Mouse (Mus musculus) midbrain, embryonic 15.5 days (tissue): ENCODE results near the gene Dock8. TPM values are rescaled to one million over a fixed set of nuclear protein-coding genes. Genes with fewer than 3 reads are reported as not detected.

ENCODE experiments used
- ATAC-seq: fragments of 200-750 bp; cut with Nextera tagmentation; replicated peaks from 2 replicates; pipeline ENCODE4 v1.8.0; 2017; ENCODE audit warnings: moderate TSS enrichment
- H3K27ac ChIP-seq: fragments of 300-500 bp; sonication (generic); 2 replicates; pipeline ENCODE4 v1.5.1; 2015; ENCODE audit warnings: mild to moderate bottlenecking, inconsistent platforms
- H3K27me3 ChIP-seq: fragments of 300-500 bp; sonication (generic); replicated peaks from 2 replicates; pipeline ENCODE4 v1.6.1; 2015; ENCODE audit warnings: inconsistent platforms
- H3K36me3 ChIP-seq: fragments of 300-500 bp; sonication (generic); replicated peaks from 2 replicates; pipeline ENCODE4 v1.6.1; 2015; ENCODE audit warnings: inconsistent platforms
- H3K4me1 ChIP-seq: fragments of 300-500 bp; sonication (generic); 2 replicates; pipeline ENCODE4 v1.6.1; 2015; ENCODE audit warnings: inconsistent platforms
- H3K4me2 ChIP-seq: fragments of 300-500 bp; sonication (generic); 2 replicates; pipeline ENCODE4 v1.6.1; 2015; ENCODE audit warnings: inconsistent platforms, mild to moderate bottlenecking, moderate library complexity
- H3K4me3 ChIP-seq: fragments of 300-500 bp; sonication (generic); 2 replicates; pipeline ENCODE4 v1.5.1; 2015; ENCODE audit warnings: mild to moderate bottlenecking, inconsistent platforms
- H3K9ac ChIP-seq: fragments of 300-500 bp; sonication (generic); 2 replicates; pipeline ENCODE4 v1.6.1; 2015; ENCODE audit warnings: mild to moderate bottlenecking, inconsistent platforms
- H3K9me3 ChIP-seq: fragments of 300-500 bp; sonication (generic); 2 replicates; pipeline ENCODE4 v1.6.1; 2016; ENCODE audit warnings: inconsistent platforms
- WGBS: fragments of 180-500 bp; shearing (Covaris S2); methylation state at CpG from one replicate; pipeline ENCODE4 v1.1.7; 2015; ENCODE audit warnings: mixed read lengths; 5-methylcytosine and 5-hydroxymethylcytosine counted together
- polyA plus RNA-seq: library from polyadenylated mRNA; unstranded; fragments of >200 nt; fragmentation: Nextera tagmentation; extraction: Ambion mirVana; gene quantifications from 2 replicates; pipeline ENCODE4 v1.2.1, GENCODE M21; 2015

The Dock8 gene
- polyA plus RNA-seq, 1 experiment from 2014 or later, result 0.59 TPM

- 87% methylated on average over 4 of the region's 4 CpGs for WGBS
- H3K9ac ChIP-seq, result no peak overlapping the region
- no peak for ATAC-seq
These were observed 146.8 kb downstream of the Dock8 start for GRCm38 (mm10) chr19:25146122-25146521.

DNA sequence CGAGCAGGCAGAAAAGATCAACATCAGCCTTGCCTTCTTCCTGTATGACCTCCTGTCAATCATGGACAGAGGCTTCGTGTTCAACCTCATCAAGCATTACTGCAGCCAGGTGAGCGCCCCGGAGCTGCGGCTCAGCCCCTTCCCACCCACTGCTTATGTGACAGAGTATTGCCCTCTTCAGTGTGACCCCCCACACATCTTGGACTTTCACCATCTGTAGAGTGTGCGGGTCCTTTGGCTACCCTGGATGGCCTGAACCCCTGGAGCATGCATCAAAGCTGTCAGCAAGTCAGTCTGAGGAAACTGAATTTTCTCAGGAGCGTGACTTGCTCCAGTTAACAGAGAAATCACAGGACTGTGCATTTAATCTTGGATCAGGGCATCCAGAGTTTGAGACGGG is 150.5 kb downstream of the Dock8 start:
- Histone ChIP-seq H3K9me3 (no peaks in the 10 kb centered on the region), H3K27ac (no peak overlapping the region), H3K4me1 (peaks cover 3% of the 10 kb centered on the region; the same call in 1 of the 2 replicates), H3K36me3 (no peaks in the 10 kb centered on the region), H3K9ac (no peak overlapping the region), H3K4me3 (no peak overlapping the region), H3K4me2 (no peak overlapping the region), H3K27me3 (no peaks in the 10 kb centered on the region)
- no peak for ATAC-seq
- WGBS, result 68% methylated on average over 8 of the region's 8 CpGs

More at GRCm38 (mm10) chr19:25146122-25146521, 146.8 kb downstream of the Dock8 start:
- no peaks in the 10 kb centered on the region for H3K4me1 ChIP-seq
- H3K9me3 ChIP-seq, result no peaks in the 10 kb centered on the region
- no peaks in the 10 kb centered on the region for H3K27me3 ChIP-seq
- no peak overlapping the region for H3K4me2 ChIP-seq
- H3K27ac ChIP-seq, result no peak overlapping the region
- no peak overlapping the region for H3K4me3 ChIP-seq
- H3K36me3 ChIP-seq, result no peaks in the 10 kb centered on the region

- Histone ChIP-seq H3K9ac (no peak overlapping the region), H3K4me1 (peaks cover 3% of the 10 kb centered on the region; the same call in 1 of the 2 replicates), H3K4me3 (no peak overlapping the region), H3K27ac (no peak overlapping the region), H3K4me2 (no peak overlapping the region), H3K36me3 (no peaks in the 10 kb centered on the region), H3K9me3 (no peaks in the 10 kb centered on the region), H3K27me3 (no peaks in the 10 kb centered on the region)
- ATAC-seq, result no peak
- 45% methylated on average over 7 of the region's 7 CpGs for WGBS
These were observed 155.3 kb downstream of the Dock8 start for GRCm38 (mm10) chr19:25154506-25155178.

GRCm38 (mm10) chr19:25155250-25155649 is 155.9 kb downstream of the Dock8 start:
- H3K27me3 ChIP-seq, result no peaks in the 10 kb centered on the region
- H3K36me3 ChIP-seq, result no peaks in the 10 kb centered on the region
- no peak for ATAC-seq
- no peak overlapping the region for H3K27ac ChIP-seq
- 88% methylated on average over 7 of the region's 7 CpGs for WGBS
- H3K4me2 ChIP-seq, result no peak overlapping the region
- no peak overlapping the region for H3K9ac ChIP-seq
- H3K4me3 ChIP-seq, result no peak overlapping the region
- no peaks in the 10 kb centered on the region for H3K9me3 ChIP-seq
- H3K4me1 ChIP-seq, result peaks cover 3% of the 10 kb centered on the region; the same call in 1 of the 2 replicates

DNA sequence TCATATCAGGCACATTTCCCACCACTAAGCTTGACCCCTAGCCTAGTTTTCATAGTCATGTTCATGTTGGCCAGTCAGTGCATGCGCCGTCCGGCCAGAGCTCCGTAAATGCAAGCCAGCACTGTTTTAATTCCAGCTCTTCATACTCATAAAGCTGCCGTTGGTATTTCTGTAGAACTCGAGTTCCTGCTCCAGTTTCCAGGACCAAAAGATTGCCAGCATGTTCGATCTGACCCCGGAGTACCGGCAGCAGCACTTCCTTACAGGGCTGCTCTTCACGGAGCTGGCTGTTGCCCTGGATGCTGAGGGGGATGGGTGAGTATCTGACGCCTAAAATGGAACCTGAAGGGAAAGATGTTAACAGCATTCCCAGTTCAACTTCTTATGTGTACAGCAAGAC is 156.4 kb downstream of the Dock8 start:
- Histone ChIP-seq H3K36me3 (no peaks in the 10 kb centered on the region), H3K4me3 (no peak overlapping the region), H3K27ac (no peak overlapping the region), H3K9me3 (no peaks in the 10 kb centered on the region), H3K4me2 (no peak overlapping the region), H3K9ac (no peak overlapping the region), H3K27me3 (no peaks in the 10 kb centered on the region), H3K4me1 (peaks cover 3% of the 10 kb centered on the region; the same call in 1 of the 2 replicates)
- ATAC-seq, result no peak
- WGBS, result 80% methylated on average over 11 of the region's 11 CpGs

- no peaks in the 10 kb centered on the region for H3K27me3 ChIP-seq
- no peak overlapping the region for H3K27ac ChIP-seq
- no peaks in the 10 kb centered on the region for H3K4me1 ChIP-seq
- H3K4me3 ChIP-seq, result no peak overlapping the region
- H3K36me3 ChIP-seq, result no peaks in the 10 kb centered on the region
- ATAC-seq, result no peak
- no peak overlapping the region for H3K4me2 ChIP-seq
- 90% methylated on average over 3 of the region's 3 CpGs for WGBS
- no peaks in the 10 kb centered on the region for H3K9me3 ChIP-seq
- H3K9ac ChIP-seq, result no peak overlapping the region
These were observed 162.9 kb downstream of the Dock8 start for GRCm38 (mm10) chr19:25162270-25162669.

DNA sequence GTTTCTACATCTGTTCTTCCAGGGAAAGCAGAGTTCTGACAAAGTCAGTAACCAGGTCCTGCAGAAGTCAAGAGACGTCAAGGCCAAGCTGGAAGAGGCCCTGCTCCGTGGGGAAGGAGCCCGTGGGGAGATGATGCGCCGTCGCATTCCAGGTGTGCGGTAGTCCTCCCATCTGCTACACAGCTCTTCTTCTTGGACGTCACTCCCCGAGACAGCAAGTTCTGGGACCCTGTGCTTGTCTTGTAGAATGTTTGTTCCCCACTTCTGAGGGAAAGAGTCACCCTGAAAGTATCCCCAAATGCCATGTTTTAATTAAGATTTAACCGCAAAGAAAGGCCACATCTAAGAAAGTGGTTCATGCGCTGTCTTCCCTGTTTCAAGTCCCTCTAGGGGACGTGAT is 164.1 kb downstream of the Dock8 start:
- Histone ChIP-seq H3K4me1 (no peaks in the 10 kb centered on the region), H3K36me3 (no peaks in the 10 kb centered on the region), H3K27me3 (no peaks in the 10 kb centered on the region), H3K4me3 (no peak overlapping the region), H3K9me3 (no peaks in the 10 kb centered on the region), H3K27ac (no peak overlapping the region), H3K9ac (no peak overlapping the region), H3K4me2 (no peak overlapping the region)
- no peak for ATAC-seq
- 89% methylated on average over 12 of the region's 12 CpGs for WGBS

- Histone ChIP-seq H3K36me3 (no peaks in the 10 kb centered on the region), H3K27ac (no peak overlapping the region), H3K4me3 (no peak overlapping the region), H3K9ac (no peak overlapping the region), H3K4me1 (no peaks in the 10 kb centered on the region), H3K27me3 (no peaks in the 10 kb centered on the region), H3K9me3 (no peaks in the 10 kb centered on the region), H3K4me2 (no peak overlapping the region)
- ATAC-seq, result no peak
- WGBS, result 81% methylated on average over 9 of the region's 9 CpGs
These were observed 167.1 kb downstream of the Dock8 start for GRCm38 (mm10) chr19:25166412-25166811.

GRCm38 (mm10) chr19:25171395-25171794 is 172.1 kb downstream of the Dock8 start:
- Histone ChIP-seq H3K4me2 (no peak overlapping the region), H3K27ac (no peak overlapping the region)
- WGBS, result 55% methylated on average over 10 of the region's 10 CpGs

GRCm38 (mm10) chr19:25176746-25177145 is 177.4 kb downstream of the Dock8 start:
- ATAC-seq, result no peak
- Histone ChIP-seq H3K9ac (no peak overlapping the region), H3K9me3 (no peaks in the 10 kb centered on the region), H3K4me1 (no peaks in the 10 kb centered on the region), H3K27ac (no peak overlapping the region), H3K27me3 (no peaks in the 10 kb centered on the region), H3K4me2 (no peak overlapping the region), H3K36me3 (no peaks in the 10 kb centered on the region), H3K4me3 (no peak overlapping the region)
- WGBS, result 92% methylated on average over 11 of the region's 11 CpGs

More at GRCm38 (mm10) chr19:25171395-25171794, 172.1 kb downstream of the Dock8 start:
- no peak overlapping the region for H3K9ac ChIP-seq
- H3K36me3 ChIP-seq, result no peaks in the 10 kb centered on the region
- no peaks in the 10 kb centered on the region for H3K9me3 ChIP-seq
- no peak overlapping the region for H3K4me3 ChIP-seq
- H3K4me1 ChIP-seq, result no peaks in the 10 kb centered on the region
- H3K27me3 ChIP-seq, result no peaks in the 10 kb centered on the region
- no peak for ATAC-seq

DNA sequence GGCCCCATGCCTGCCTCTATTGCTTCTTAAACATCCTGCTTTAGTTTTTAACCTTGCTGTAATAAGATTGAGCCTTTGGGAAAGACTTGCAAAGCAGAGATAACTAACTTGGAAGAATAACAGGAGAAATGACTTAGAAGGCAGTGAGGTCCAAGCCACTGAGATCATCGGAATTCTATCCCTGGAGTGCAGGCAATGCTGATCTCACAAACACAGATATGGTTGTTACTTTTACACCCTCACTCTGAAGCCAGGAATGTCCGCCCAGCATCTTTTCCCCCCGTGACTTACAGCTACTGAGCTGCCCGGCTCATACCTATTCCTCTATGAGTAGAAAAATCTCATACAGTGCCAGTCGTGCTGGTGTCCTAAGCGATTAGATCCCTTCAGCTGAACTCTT is 180.7 kb downstream of the Dock8 start:
- no peak overlapping the region for H3K4me3 ChIP-seq
- H3K9me3 ChIP-seq, result no peaks in the 10 kb centered on the region
- no peak overlapping the region for H3K9ac ChIP-seq
- H3K27ac ChIP-seq, result no peak overlapping the region
- WGBS, result 91% methylated on average over 6 of the region's 6 CpGs
- no peaks in the 10 kb centered on the region for H3K36me3 ChIP-seq
- H3K4me1 ChIP-seq, result no peaks in the 10 kb centered on the region
- H3K4me2 ChIP-seq, result no peak overlapping the region
- no peaks in the 10 kb centered on the region for H3K27me3 ChIP-seq
- ATAC-seq, result no peak

GRCm38 (mm10) chr19:25180547-25180946 is 181.2 kb downstream of the Dock8 start:
- Histone ChIP-seq H3K27me3 (no peaks in the 10 kb centered on the region), H3K9me3 (no peaks in the 10 kb centered on the region), H3K36me3 (no peaks in the 10 kb centered on the region), H3K27ac (no peak overlapping the region), H3K9ac (no peak overlapping the region), H3K4me3 (no peak overlapping the region), H3K4me2 (no peak overlapping the region), H3K4me1 (no peaks in the 10 kb centered on the region)
- 92% methylated on average over 6 of the region's 6 CpGs for WGBS
- ATAC-seq, result no peak

DNA sequence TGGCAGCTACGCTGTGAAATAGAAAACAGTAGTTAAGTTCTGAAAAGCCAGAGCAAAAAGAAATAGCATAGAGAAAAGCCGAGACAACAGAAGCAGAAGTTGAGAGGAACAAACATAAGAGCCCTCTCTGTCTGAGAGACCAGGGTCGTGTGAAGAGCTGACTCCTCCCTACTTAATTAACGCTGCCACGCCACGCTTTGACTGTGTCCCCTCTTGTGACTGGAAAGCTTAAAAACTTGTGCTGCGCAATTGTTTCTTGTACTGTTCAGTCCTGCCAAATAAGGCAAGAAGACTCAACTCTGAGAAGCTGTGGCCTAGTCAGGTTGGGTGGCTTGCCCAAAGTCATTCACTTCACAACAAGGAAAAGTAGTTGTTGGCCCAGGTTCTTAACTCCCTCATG is 184.7 kb downstream of the Dock8 start:
- Histone ChIP-seq H3K36me3 (no peaks in the 10 kb centered on the region), H3K4me1 (no peaks in the 10 kb centered on the region), H3K4me2 (no peak overlapping the region), H3K27ac (no peak overlapping the region), H3K4me3 (no peak overlapping the region), H3K9me3 (no peaks in the 10 kb centered on the region), H3K27me3 (no peaks in the 10 kb centered on the region), H3K9ac (no peak overlapping the region)
- no peak for ATAC-seq
- 66% methylated on average over 7 of the region's 7 CpGs for WGBS
